Mouse (Mus musculus) lung, embryonic 16.5 days (tissue): Measurements from ENCODE around the gene Rasal2. TPM values are rescaled to one million over a fixed set of nuclear protein-coding genes. Genes with fewer than 3 reads are reported as not detected.

Experiments
- ATAC-seq: fragments of 200-750 bp; cut with Nextera tagmentation; 2 replicates; pipeline ENCODE4 v1.8.0; 2017; ENCODE audit warnings: low read depth, mild to moderate bottlenecking, moderate library complexity
- H3K27ac ChIP-seq: fragments of 300-500 bp; sonication (generic); 2 replicates; pipeline ENCODE4 v1.5.1; 2014; ENCODE audit warnings: mild to moderate bottlenecking, control low read depth, low read length
- H3K27me3 ChIP-seq: fragments of 300-500 bp; sonication (generic); 2 replicates; pipeline ENCODE4 v1.6.1; 2014; ENCODE audit warnings: low read depth, low read length, mixed read lengths; ENCODE audit not compliant: control insufficient read depth, insufficient read depth
- H3K36me3 ChIP-seq: fragments of 300-500 bp; sonication (generic); 2 replicates; pipeline ENCODE4 v1.6.1; 2014; ENCODE audit warnings: low read length; ENCODE audit not compliant: control insufficient read depth, insufficient read depth
- H3K4me1 ChIP-seq: fragments of 300-500 bp; sonication (generic); replicated peaks from 2 replicates; pipeline ENCODE4 v1.6.1; 2014; ENCODE audit warnings: low read length, mixed read lengths; ENCODE audit not compliant: control insufficient read depth, insufficient read depth
- H3K4me2 ChIP-seq: fragments of 300-500 bp; sonication (generic); 2 replicates; pipeline ENCODE4 v1.6.1; 2014; ENCODE audit warnings: low read depth, low read length, control low read depth
- H3K4me3 ChIP-seq: fragments of 300-500 bp; sonication (generic); 2 replicates; pipeline ENCODE4 v1.5.1; 2014; ENCODE audit warnings: mild to moderate bottlenecking, low read length, control low read depth
- H3K9ac ChIP-seq: fragments of 300-500 bp; sonication (generic); 2 replicates; pipeline ENCODE4 v1.6.1; 2014; ENCODE audit warnings: low read length, control low read depth
- H3K9me3 ChIP-seq: fragments of 300-500 bp; sonication (generic); 2 replicates; pipeline ENCODE4 v1.6.1; 2016; ENCODE audit warnings: low read length; ENCODE audit not compliant: control insufficient read depth
- WGBS: fragments of 180-500 bp; shearing (Covaris S2); extraction: QIAGEN DNeasy Blood & Tissue Kit; methylation state at CpG from one replicate; pipeline ENCODE4 v1.1.7; 2014; 5-methylcytosine and 5-hydroxymethylcytosine counted together
- polyA plus RNA-seq: library from polyadenylated mRNA; unstranded; fragments of >200 nt; fragmentation: Nextera tagmentation; extraction: Ambion mirVana; gene quantifications from 2 replicates; pipeline ENCODE4 v1.2.1, GENCODE M21; 2015

Rasal2 gene
- polyA plus RNA-seq, 1 experiment from 2014 or later: 8.5 TPM

DNA sequence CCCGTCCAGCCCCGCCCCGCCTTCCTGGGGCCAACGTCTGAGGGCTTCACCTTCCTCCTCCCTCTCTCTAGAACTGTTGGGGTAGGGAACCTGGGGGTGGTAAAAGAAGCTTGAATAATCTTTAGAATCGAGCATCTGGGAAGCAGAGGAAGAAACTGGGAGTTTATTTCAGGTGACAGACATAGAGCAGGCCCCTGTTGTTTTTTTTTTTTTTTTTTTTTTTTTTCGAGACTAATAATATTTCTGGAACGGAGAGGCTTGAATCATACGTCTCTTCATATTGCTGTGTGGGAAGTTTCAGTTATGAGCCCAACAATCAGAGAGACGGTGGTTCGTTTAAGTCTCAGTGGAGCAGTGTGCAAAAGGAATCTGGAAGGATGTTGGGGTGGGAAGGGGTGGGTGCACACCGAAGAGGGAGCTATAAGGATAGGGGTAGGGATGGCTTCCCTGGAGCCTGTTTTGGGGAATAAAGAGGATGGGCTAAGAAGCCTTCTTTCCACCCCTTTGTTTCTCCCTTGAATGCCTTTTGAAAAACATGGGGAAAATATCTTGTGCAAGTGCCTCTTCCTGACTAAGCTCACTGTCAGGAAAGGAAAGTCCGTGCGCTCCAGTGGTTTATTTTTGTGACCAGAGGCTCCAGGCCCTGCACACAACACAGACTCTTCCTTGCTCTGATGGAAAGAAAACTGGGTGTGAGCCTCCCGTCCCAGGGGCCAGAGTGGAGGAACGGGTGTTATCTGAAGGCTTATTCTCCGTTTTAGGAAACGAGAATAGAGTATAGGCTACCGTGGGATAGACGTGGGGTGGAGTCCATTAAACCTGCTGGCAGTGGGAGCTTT is 31.5 kb upstream of the Rasal2 start:
- peak; percentile 43; the same call in 1 of the 2 replicates for ATAC-seq
- H3K9ac ChIP-seq: peak overlapping the region; percentile 49
- WGBS: 42% methylated on average over 19 of the region's 19 CpGs
- no peaks in the 10 kb centered on the region for H3K36me3 ChIP-seq
- no peaks in the 10 kb centered on the region for H3K9me3 ChIP-seq
- H3K4me2 ChIP-seq: peak overlapping the region; percentile 25
- H3K27me3 ChIP-seq: no peaks in the 10 kb centered on the region
- peak overlapping the region; percentile 72 for H3K27ac ChIP-seq
- peaks cover 6% of the 10 kb centered on the region for H3K4me1 ChIP-seq
- no peak overlapping the region for H3K4me3 ChIP-seq

DNA sequence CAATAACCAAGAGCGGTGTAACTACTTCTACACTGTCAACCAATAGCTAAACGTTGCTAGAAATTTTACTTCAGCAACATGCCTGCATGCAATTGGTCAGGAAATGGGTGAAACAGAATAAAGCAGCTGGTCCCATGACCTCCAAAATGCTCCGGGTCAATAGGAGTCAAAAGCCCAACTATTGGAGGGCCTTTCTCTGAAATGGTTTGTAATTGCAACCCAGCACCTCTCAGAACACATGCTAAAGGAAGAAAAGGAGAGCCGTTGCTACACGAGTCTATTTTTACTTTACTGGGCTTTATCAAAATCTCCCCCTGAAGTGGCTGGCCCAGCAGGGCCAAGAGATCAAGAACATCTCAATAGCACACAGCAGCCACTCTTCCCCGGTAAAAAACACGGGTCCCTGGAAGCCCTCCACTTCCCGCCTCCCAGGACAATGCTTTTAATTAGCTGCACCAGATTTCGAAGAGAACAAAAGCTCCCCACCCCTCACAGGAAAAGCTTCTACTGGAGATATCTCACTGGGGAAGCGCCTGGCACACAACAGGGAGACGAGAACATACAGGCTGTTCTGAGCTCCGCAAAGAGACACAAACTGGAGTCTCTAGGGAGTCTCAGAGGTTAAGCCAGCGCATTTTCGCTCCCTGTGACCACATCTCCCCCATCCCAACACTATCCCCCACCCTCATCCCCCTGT is 30.8 kb upstream of the Rasal2 start:
- peak overlapping the region; percentile 72 for H3K27ac ChIP-seq
- ATAC-seq: peak; percentile 55
- H3K4me3 ChIP-seq: no peak overlapping the region
- peak overlapping the region; percentile 49 for H3K9ac ChIP-seq
- H3K4me1 ChIP-seq: peaks cover 6% of the 10 kb centered on the region
- peak overlapping the region; percentile 25 for H3K4me2 ChIP-seq
- H3K36me3 ChIP-seq: no peaks in the 10 kb centered on the region
- no peaks in the 10 kb centered on the region for H3K9me3 ChIP-seq
- no peaks in the 10 kb centered on the region for H3K27me3 ChIP-seq
- 26% methylated on average over 14 of the region's 14 CpGs for WGBS

DNA sequence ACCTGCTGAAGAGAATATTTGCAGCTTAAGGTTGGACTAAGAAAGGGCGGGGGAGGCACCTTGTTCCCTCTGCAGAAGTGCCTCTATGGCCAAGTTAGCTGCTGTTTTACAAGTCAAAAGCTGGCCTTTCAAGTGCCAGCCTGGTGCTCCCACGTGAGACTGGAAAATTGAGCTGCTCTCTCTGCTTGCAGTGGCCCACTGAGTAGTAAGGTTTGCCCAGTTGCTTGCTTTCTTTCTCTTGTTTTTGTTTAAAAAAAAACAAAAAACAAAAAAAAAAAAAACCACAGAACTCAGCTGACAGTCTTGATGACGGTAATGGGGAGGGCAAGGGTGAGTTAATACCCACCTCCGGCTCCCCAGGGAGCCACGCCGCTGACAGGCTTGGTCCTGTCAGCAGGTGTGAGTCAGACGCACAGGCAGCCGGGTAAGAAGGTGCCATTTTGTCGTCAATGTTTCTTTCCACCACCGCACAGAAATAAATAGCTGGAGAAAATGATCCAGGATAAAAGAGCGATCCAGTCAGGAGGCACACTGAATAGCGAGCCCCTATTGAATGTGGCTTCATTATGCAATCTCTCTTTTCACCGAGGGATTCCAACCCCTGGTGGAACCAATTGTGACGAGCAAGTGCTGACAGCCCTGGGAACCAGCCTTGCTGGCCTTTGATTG is 27.7 kb upstream of the Rasal2 start:
- no peak overlapping the region for H3K9ac ChIP-seq
- no peak overlapping the region for H3K27ac ChIP-seq
- peaks cover 6% of the 10 kb centered on the region for H3K4me1 ChIP-seq
- H3K4me3 ChIP-seq: no peak overlapping the region
- no peaks in the 10 kb centered on the region for H3K27me3 ChIP-seq
- ATAC-seq: no peak
- no peaks in the 10 kb centered on the region for H3K9me3 ChIP-seq
- 22% methylated on average over 14 of the region's 14 CpGs for WGBS
- H3K4me2 ChIP-seq: no peak overlapping the region
- no peaks in the 10 kb centered on the region for H3K36me3 ChIP-seq

DNA sequence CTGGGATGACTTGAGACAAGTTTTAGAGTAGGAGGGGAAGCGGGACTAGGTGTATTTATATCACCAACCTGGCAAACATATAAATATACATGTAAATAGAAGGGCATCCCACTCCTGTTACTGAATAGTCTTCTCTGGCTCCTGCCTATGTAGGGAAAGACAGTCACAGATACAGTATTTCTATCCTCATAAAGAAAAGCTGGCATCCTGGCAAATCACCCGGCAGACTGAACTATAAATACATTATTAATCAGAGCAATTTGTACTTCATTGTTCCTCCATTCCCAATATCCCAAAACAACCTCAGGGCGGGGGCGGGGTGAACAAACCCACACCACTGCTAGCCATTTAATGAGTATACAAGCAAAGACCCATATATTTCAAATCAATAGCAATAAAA is 26.7 kb upstream of the Rasal2 start:
- no peak overlapping the region for H3K4me3 ChIP-seq
- H3K9ac ChIP-seq: no peak overlapping the region
- H3K36me3 ChIP-seq: no peaks in the 10 kb centered on the region
- 84% methylated on average over 4 of the region's 4 CpGs for WGBS
- peaks cover 6% of the 10 kb centered on the region for H3K4me1 ChIP-seq
- no peak for ATAC-seq
- no peak overlapping the region for H3K27ac ChIP-seq
- H3K9me3 ChIP-seq: no peaks in the 10 kb centered on the region
- H3K4me2 ChIP-seq: no peak overlapping the region
- H3K27me3 ChIP-seq: no peaks in the 10 kb centered on the region

DNA sequence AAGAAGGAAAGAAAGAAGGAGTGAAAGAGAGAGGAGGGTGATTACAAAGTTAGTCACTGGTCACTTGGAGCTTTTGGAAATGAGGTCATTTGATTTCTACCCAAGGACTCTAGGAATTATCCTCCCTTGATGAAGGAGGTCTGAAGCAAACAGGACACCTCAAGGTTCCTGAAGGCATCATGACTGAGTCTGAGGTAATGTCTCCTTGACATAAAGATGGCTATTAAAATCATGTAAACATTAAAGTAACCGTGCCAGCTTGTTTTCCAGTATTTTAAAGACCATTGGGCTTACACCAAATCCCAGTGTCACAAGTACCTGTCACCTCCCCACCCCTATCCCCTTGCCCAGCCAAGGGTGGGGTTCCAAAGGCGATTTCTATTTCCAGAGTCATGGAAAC is 25.9 kb upstream of the Rasal2 start:
- no peak for ATAC-seq
- Histone ChIP-seq H3K27me3 (no peaks in the 10 kb centered on the region), H3K9me3 (no peaks in the 10 kb centered on the region), H3K4me3 (no peak overlapping the region), H3K4me1 (peaks cover 4% of the 10 kb centered on the region; the same call in 1 of the 2 replicates), H3K36me3 (no peaks in the 10 kb centered on the region), H3K27ac (no peak overlapping the region), H3K9ac (no peak overlapping the region), H3K4me2 (no peak overlapping the region)
- 83% methylated on average over 2 of the region's 2 CpGs for WGBS

DNA sequence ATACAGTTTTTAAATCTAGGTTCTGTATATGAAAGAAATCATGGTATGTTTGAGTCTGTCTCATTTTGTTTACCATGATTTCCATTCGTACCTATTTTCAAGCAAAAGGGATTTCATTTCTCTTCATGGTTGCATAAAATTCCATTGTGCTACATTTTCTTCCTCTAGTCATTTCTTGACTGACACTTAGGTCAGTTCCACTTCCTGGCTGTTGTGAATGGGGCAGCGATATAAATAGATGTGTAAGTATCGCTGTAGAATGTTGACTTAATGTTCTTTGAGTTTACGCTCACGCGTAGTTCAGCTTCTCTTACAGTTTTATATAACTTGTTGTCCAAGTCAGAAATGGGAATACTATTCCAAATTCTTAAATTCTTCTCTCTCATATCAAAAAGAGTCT is 23.5 kb upstream of the Rasal2 start:
- no peak for ATAC-seq
- Histone ChIP-seq H3K4me1 (no peaks in the 10 kb centered on the region), H3K4me3 (no peak overlapping the region), H3K36me3 (no peaks in the 10 kb centered on the region), H3K9me3 (no peaks in the 10 kb centered on the region), H3K4me2 (no peak overlapping the region), H3K27me3 (no peaks in the 10 kb centered on the region), H3K9ac (no peak overlapping the region), H3K27ac (no peak overlapping the region)
- 63% methylated on average over 6 of the region's 6 CpGs for WGBS

DNA sequence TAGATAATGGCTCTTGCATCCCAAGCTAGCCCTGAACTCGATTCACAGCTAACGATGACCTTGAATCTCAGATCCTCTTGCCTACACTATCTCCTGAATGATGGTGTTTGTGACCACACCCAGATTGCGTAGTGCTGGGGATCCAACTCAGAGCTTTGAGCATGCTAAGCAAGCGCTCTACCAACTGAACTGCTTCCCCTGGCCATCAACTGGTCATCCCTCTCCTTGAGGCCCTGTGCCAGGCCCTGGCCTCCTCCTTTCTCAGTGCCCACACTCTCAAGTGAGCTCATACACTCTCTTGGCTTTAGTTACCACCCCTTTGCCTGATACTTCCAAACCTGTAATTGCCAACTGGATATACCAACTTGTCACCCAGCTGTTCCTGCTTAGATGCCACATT is 22.0 kb upstream of the Rasal2 start:
- no peaks in the 10 kb centered on the region for H3K9me3 ChIP-seq
- no peak overlapping the region for H3K27ac ChIP-seq
- H3K27me3 ChIP-seq: no peaks in the 10 kb centered on the region
- no peak overlapping the region for H3K4me3 ChIP-seq
- no peak overlapping the region for H3K9ac ChIP-seq
- ATAC-seq: no peak
- H3K4me1 ChIP-seq: no peaks in the 10 kb centered on the region
- no peak overlapping the region for H3K4me2 ChIP-seq
- WGBS: 85% methylated on average over 4 of the region's 4 CpGs
- no peaks in the 10 kb centered on the region for H3K36me3 ChIP-seq

DNA sequence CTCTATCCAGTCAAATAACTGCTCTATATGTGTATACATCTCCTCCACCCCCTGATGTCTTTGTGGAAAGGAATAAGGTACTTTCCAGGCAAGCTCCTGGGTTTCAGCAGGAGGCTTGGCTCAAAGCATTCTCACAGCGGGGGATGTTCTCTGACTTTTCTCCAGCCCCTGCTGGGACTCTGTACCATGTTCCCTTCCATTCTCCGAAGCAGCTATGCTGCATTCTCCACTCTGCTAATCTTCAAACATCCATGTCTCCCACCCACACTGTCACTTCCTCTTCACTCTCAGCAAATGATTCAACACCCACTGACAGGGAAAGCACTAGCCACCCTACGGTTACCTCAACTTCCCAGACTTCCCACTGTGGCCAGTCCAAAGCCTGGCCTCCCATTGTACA is 20.9 kb upstream of the Rasal2 start:
- Histone ChIP-seq H3K4me2 (no peak overlapping the region), H3K4me1 (no peaks in the 10 kb centered on the region), H3K27ac (no peak overlapping the region), H3K4me3 (no peak overlapping the region), H3K36me3 (no peaks in the 10 kb centered on the region), H3K27me3 (no peaks in the 10 kb centered on the region), H3K9me3 (no peaks in the 10 kb centered on the region), H3K9ac (no peak overlapping the region)
- no peak for ATAC-seq
- WGBS: 37% methylated on average over 3 of the region's 3 CpGs

DNA sequence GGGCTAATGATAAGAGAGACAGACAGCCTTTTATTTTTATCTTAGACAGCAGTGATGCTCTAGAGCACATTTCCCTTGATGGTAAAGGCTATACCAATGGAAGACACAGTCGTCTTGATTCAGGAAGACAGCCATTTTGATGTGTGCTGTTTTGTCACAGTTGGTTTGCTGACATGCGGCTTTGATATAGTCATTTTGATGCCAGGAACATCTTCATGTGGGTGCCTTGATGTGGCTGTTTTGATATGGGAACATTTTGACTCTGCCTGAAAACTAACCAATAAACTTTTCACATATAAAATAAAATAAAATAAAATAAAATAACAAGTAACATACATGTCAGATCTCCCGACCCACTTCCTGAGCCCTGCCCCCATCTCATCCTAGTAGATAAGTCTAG is 16.0 kb upstream of the Rasal2 start:
- no peak for ATAC-seq

More for the DNA sequence above, 16.0 kb upstream of the Rasal2 start:
- H3K27ac ChIP-seq: no peak overlapping the region
- H3K9ac ChIP-seq: no peak overlapping the region
- 89% methylated on average over 3 of the region's 3 CpGs for WGBS
- H3K9me3 ChIP-seq: no peaks in the 10 kb centered on the region
- no peak overlapping the region for H3K4me2 ChIP-seq
- no peaks in the 10 kb centered on the region for H3K27me3 ChIP-seq
- no peaks in the 10 kb centered on the region for H3K36me3 ChIP-seq
- no peaks in the 10 kb centered on the region; the same call in 1 of the 2 replicates for H3K4me1 ChIP-seq
- no peak overlapping the region for H3K4me3 ChIP-seq
